Comparison of ENCODE assay signal across 25 mouse cellular contexts in the genomic region with DNA sequence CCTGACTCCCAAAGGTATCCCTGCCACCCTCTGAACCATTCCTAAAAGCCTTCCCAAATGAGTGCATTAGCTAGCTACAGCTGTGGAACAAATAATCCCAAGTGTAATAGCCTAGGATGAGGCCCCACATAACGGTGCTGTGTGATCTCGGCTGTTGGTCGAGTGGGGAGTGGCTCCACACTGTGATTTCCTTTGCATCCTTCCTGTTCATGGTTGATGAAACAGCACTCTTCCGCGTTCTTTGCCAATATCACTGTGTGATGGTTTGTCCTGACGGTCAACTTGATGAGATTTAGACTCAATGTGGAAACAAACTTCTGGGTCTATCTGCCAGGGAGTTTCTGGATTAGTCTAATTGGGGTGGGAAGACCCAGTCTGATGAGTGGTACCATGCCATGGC. TPM values are rescaled to one million over a fixed set of nuclear protein-coding genes. Genes with fewer than 3 reads are reported as not detected.
"Had no signal": no experiment of that assay in that cellular context is flagged by ENCODE, and none has a peak within 500 bp of the region (broad histone marks: within the 10 kb centered on the region; RNA-seq: fewer than 3 reads in every experiment).

No protein-coding gene starts in this region.

- H3K27ac ChIP-seq: heart, adult 2 months; heart, embryonic 13.5 days; heart, embryonic 15.5 days; hindbrain, embryonic 13.5 days; hindbrain, embryonic 15.5 days; hindbrain, postnatal 0 days; kidney, embryonic 15.5 days; kidney, postnatal 0 days; layer of hippocampus, adult 2 months; left cerebral cortex, adult 2 months; limb, embryonic 13.5 days; limb, embryonic 15.5 days had no signal

- H3K36me3 ChIP-seq: heart, embryonic 13.5 days; heart, embryonic 15.5 days; hindbrain, embryonic 13.5 days; hindbrain, embryonic 15.5 days; kidney, embryonic 15.5 days; limb, embryonic 13.5 days; limb, embryonic 15.5 days had no signal

- H3K4me1 ChIP-seq: hindbrain, embryonic 15.5 days had no signal

- H3K27me3 ChIP-seq: hindbrain, embryonic 13.5 days; hindbrain, embryonic 15.5 days; kidney, embryonic 15.5 days; limb, embryonic 15.5 days had no signal

- H3K9me3 ChIP-seq: heart, embryonic 13.5 days; heart, embryonic 15.5 days; hindbrain, embryonic 13.5 days; hindbrain, embryonic 15.5 days; kidney, embryonic 15.5 days; limb, embryonic 13.5 days; limb, embryonic 15.5 days had no signal

- DNase-seq: gastrocnemius, postnatal 14 days; gastrocnemius, postnatal 36 days; heart, adult 11 months; heart, adult 2 months; heart, postnatal 14 days; heart, postnatal 36 days; kidney, adult 11 months; kidney, adult 2 months; kidney, adult 9 months; kidney, postnatal 14 days; kidney, postnatal 36 days had no signal

- H3K4me3 ChIP-seq: heart, adult 2 months; heart, embryonic 13.5 days; heart, embryonic 15.5 days; hindbrain, embryonic 13.5 days; hindbrain, embryonic 15.5 days; kidney, embryonic 15.5 days; layer of hippocampus, adult 2 months; left cerebral cortex, adult 2 months; limb, embryonic 13.5 days; limb, embryonic 15.5 days had no signal

- H3K9ac ChIP-seq: heart, embryonic 13.5 days; heart, embryonic 15.5 days; hindbrain, embryonic 13.5 days; hindbrain, embryonic 15.5 days; kidney, embryonic 15.5 days; limb, embryonic 13.5 days; limb, embryonic 15.5 days had no signal

- H3K4me2 ChIP-seq: heart, embryonic 11.5 days; heart, embryonic 13.5 days; heart, embryonic 15.5 days; hindbrain, embryonic 13.5 days; hindbrain, embryonic 15.5 days; kidney, embryonic 15.5 days; limb, embryonic 13.5 days; limb, embryonic 15.5 days had no signal

- ATAC-seq: intestine, embryonic 16.5 days had no signal

RNA-seq across cellular contexts. Expression of gene Ccdc96, which starts 31.6 kb away (rescaled TPM):
- total RNA-seq: liver, adult 2 months had no signal
- polyA plus RNA-seq: liver, adult 2 months had no signal
